Mouse (Mus musculus): ENCODE measurements around the gene Prmt1.
A peak's percentile ranks its signal among the peaks of the same experiment; 100 is the strongest.

Prmt1 gene

DNA sequence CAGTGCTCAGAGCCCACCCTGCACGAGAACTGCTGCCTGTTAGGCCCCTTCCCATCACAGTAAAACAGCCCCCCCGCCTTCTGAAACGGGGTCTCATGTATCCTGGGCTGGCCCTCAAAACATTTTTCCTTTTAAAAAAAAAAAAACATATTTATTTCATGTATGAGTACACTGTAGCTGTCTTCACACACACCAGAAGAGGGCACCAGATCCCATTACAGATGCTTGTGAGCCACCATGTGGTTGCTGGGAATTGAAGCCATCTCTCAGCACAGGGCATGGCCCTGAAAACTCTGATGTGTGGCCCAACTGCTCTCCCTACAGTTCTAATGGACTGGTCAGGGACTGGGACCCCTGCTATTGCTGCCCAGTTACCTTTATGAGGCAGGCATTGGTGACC, 8.1 kb downstream of the Prmt1 start:
- no peak for DNase-seq (ENCODE audit: low spot score)

DNA sequence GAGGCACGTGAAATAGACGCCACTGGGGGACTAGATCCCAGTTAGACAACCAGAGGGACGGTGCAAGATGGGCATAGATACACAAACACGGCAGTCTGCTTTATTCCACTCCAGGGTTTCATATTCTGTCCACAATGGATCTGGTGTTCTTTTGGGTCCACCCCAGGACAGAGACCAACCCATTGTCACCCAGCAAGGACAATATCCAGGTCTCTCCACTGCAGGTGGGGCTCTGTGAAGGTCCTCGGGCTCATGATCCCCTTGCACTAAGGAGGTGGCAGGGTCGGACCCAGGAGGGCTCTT, 11.3 kb downstream of the Prmt1 start:
- DNase-seq (ENCODE audit: low spot score) = no peak

DNA sequence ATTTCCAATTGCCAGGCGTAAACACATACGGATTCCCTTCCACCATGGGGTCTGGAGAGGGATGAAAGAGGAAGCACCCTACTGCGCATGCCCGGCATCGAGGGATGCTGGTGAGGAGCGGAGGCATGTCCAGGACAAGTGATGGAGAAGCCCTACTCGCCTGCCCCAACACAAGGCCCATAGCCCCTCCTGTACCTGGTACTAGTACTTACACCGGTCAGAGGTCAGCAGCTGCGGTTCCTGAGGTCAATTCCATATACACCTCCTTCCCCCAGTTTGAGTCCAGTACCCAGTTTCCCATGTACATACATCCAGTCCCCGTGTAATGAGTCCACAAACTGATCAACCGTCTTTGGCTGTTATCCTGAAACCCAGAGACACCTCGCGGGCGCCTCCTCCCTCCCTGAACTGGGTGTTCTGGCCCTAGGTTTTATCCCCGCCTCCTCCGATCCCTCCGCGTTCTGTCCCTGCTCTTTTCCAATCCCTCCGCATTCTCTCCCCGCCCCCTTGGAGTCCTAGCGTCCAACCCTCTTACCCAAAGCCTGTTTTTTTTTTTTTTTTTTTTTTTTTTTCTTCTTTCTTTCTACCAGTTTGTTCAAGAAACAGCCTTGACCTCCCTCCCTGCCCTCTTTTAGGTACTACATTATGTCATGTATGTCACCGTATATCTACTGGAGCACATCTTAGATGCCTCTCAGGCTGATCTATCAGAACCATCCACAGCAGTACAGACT, 11.8 kb downstream of the Prmt1 start, which contains the start of gene Cpt1c:
TSS of gene Cpt1c (minus strand) at position 469 of the 734 bp plus-strand sequence.
- peak; percentile 93 for DNase-seq (ENCODE audit: low spot score)

DNA sequence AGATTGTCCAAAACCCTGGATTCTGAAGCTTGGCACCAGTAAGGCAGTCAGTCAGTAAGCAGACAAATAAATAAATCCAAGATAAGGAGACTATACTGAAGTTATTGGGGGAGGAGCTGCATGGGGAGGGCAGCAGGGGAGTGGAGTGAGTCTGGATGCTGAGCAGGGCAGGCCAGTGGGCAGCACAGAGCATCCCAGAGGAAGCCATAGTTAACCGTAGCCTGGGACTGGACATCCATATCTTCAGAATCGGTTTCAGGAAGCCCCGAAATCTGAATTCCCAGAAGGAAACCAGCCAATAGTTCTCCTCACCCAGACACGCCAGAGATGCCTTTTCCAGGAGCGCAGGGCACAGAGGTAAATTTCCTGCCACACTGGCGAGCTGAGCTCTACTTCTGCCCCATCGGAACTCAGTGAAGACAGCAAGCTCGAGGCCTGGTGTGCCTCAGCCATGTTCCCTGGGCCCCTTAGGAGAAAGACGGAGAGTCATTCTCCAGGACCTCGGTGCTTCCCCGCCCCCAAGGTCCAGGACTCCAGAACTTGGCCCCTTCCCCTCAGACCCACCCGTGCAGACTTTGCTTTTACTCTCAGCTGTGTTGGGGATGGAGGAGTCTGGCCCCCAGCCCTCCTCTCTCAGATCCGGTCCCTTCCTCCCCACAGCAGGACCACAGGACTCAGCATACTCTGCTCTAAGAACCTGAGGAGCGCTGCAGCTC, 12.8 kb downstream of the Prmt1 start:
- DNase-seq (ENCODE audit: low spot score) = no peak

DNA sequence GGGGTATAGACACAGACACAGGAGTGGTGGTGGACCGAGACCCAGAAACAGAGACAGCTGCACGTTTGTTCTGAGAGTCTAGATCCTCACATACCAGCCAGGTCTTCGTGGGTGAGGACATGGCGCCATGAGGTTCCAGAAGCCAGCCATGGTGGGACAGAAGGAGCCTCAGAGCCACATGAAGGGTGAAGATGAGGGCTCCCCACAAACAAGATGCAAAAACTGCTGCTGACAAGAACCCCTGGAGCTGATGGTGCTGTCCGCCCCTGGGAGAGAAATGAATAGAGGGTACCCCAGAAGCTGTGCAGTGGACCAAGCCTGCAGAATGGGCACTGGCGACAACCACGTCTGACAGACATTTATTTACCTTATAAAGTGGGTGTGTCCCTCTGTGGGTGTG, 15.2 kb downstream of the Prmt1 start:
- DNase-seq (ENCODE audit: low spot score) = no peak

DNA sequence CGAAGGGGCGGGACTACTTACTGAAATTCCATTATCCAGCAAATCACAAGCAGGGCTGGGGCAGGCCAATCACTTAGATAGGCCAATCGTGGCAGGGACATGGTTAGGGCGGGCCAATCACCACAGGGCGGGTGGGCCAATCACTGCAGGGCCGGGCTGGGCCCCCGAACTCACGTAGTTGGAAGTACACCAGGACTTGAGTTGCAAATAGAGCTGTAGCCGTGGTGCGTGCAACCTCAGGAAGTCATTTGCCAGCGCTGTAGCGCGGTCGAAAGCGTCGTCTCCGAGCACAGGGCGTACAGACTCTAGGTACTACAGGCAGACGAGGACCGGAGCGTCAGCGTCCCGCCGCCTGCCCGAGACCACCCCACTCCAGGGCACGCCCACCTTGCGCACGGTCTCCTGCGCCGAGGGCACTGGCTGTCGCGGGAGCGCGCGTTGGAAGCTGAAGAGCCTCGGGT, 16.1 kb downstream of the Prmt1 start:
- peak; percentile 95 for DNase-seq (ENCODE audit: low spot score)

DNA sequence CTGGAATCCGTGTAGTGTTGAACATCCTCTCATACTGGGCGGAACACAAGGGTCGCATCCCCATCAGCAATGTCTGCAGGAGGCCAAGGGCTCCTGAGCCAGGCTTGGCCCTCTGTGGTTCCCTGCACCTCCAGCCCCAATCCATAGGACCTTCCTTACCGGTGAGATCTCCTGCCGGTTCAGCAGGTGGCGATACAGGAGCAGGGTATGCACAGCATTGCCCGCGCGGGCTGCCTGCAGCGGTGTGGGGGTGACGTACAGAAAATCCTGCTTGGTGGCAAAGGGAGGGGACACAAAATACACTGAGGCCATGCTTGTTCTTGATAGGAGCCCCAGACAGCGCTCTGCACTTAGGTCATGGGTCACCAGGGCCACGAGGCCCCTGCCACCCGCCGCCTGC, 19.7 kb downstream of the Prmt1 start:
- DNase-seq (ENCODE audit: low spot score) = no peak

DNA sequence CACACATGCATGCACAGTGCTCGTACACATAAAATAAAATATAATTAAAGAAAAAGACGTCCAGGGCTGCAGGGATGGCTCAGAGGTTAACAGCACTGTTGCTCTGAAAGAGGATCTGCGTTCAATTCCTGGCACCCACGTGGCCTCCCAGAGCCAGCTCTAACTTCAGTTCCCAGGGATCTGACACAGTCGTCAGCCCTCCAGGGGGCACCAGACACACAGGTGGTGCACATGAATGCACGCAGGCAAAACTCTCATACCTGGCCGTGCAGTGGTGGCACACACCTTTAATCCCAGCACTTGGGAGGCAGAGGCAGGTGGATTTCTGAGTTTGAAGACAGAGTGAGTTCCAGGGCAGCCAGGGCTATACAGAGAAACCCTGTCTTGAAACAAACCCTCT, 20.4 kb downstream of the Prmt1 start:
- no peak for DNase-seq (ENCODE audit: low spot score)

DNA sequence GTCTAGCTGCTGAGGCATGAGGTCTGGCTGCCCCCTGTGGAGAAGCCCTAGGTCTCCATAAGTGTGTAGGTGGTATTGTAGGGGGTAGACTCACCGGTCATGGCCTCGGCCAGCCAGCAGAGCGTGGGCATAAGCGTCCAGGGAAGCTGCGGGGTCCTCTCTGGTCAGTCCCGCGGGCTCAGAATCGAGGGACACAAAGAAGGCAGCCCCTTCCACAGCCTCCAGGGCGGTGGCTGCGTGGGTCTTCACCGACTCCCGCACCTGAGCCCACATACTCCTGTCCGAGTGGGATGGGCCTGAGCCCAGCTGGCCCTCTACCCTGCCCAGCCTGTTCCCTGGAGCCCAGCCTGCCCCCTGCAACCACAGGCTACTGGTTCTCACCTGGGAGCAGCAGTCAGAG, 21.4 kb downstream of the Prmt1 start:
- DNase-seq (ENCODE audit: low spot score) = no peak

DNA sequence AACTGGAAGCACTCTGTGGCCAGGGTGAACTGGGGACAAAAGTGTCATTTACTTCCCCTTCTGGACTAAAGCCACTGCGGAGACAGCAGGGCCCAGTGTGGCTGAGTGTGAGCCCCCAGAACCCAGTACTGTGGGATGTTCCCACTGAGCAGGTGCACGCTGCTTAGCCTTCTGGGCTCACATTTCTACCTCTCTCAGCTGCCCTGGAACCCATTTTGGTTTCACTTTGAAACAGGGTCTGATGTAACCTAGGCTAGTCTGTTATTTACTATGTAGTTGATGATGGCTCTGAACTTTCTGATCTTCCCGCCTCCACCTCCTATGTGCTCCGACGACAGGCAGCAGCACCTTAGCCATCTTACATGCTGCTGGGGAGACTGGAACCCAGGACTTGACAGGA, 23.5 kb downstream of the Prmt1 start:
- no peak for DNase-seq (ENCODE audit: low spot score)

DNA sequence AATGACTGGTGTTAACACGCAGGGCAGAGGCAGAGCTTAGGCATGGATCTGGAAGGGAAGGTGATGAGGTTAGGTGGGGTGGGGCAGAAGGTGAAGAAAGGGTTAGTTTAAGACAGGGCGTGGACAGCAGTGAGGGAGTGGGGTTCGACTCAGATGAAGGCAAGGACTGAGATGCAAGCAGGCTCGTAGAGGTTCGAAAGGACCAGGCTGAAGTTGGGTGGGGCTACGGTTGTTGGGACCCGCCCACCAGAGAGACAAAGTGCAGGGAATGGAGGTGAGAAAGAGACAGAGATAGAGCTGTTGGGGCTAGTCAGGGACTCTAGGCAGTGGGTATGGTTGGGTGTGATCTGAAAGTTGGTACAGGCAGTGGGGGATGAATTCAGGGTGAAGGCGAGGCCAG, 24.0 kb downstream of the Prmt1 start:
- no peak for DNase-seq (ENCODE audit: low spot score)

DNA sequence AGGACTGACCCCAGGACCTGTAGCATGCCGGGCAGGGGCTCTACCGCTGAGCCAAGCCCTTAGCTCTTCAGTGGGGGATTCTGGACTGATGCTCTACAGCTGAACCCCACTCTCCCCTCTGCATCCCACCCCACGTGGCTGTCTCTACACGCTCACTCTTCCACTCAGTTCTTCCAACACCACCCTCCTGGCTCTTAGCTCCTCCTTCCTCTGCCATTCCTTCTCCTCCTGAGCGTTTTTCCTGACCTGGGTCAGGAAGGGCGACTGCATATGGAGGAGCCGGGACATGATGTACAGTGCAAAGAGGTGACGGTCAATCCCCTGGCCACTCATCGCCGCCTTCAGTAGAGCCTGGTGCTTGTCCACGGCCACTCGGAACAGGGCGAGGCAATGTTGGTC, 25.9 kb downstream of the Prmt1 start:
- no peak for DNase-seq (ENCODE audit: low spot score)

DNA sequence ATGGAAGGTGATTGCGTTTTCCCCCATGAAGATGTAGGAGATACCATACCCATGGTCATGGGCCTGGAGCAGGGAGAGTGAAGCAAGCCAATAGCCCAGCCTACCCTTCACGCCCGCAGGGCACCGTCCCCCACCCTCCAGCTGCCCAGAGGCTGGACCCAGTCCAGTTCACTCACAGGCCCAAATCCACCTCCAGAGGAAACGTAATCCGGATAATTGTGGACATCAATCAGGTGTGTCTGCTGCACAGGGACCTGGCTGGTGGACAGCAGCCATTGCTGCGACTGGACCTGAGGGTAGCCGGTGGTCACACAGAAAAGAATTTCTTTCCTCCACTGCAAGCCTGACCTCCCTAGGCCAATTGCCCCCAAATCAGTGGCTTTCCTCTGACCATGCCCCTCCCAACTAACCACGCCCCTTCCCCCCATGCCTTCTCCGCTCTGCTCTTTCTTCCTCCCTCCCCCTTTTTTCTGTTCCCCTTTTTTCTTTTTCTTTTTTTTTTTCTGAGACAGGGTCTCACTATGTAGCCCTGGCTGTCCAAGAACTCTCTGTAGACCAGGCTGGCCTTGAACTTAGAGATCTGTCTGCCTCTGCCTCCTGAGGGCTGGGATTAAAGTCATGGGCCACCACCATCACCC, 26.4 kb downstream of the Prmt1 start:
- DNase-seq (ENCODE audit: low spot score) = no peak

DNA sequence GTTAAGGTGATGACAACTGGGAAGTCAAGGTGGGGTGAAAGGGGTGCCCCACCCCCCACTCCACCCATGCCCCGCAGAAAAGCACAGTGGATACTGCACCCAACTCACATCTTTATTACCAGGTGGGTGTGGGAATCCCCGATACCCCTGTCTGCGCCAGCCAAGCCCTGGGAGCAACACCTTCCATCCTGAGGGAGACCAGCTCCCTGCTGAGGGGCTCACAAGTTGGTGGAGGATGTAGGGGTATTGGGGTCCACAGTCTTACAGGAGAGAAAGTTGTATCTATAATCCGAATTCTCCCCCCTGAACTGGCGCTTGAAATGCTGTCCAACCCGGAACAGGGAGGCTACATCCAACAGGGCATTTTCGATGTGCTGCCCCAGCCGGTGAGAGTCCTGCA, 27.1 kb downstream of the Prmt1 start:
- no peak for DNase-seq (ENCODE audit: low spot score)

DNA sequence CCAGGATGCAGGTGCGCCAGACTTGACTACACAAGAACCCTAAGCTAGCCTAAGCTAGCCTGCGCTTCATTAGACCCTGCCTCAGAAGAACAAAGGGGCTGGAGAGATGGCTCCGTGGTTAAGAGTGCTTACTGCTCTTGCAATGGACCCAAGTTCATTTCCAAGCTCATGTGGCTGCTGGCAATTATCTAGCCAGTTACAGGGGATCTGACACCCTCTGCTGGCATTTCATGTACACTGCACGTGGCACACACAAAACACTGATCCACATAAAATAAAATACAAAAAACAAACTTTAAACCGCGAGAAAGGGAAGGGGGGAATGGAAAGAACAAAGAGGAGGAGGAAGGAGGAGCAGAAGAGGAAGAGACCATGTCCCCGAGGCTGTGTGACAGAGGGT, 28.2 kb downstream of the Prmt1 start:
- peak; percentile 67 for DNase-seq (ENCODE audit: low spot score)

DNA sequence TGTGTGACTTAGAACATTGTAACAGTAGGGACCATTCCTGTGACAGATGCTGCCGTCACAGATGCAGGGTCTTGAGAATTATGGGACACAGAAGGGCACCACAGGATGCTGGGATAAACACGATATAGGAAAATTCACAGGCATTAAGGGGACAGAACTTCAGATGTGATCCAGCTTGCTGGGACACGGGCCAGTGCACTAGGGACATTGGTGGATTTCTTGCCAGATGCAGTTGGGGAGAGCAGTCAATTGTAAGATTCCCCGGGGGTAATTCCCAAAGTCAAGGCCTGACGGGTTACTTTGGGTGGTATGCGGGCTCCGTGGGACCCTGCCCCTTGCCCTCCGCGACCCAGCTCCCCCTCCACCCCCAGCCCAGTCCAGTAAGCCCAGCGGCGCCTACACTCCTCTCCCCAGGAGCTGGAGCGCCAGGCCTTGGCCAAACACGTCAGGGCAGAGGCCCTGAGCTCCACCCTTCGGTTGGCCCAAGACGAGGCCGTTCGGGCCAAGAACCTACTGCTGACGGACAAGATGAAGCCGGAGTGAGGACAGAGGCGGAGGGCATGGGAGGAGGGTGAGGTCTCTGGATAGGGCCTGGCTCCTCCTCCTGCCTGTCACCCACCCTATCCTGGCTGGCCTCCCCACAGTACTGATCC, 29.1 kb downstream of the Prmt1 start:
- DNase-seq (ENCODE audit: low spot score) = no peak

DNA sequence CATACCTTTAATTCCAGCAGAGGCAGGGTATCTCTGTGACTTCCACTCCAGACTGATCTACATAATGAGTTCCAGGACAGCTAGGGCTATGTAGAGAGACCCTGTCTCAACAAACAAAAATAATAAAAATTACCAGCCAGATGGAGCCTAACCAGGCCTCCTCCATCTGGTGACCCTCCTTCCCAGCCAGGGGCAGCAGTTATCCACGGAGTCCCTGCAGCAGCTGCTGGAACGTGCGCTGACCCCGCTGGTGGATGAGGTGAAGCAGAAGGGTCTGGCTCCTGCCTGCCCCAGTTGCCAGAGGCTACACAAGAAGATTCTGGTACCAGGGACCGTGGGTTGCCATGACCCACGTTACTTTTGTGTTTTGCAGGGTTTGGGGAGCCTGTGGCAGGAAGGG, 30.1 kb downstream of the Prmt1 start:
- no peak for DNase-seq (ENCODE audit: low spot score)

DNA sequence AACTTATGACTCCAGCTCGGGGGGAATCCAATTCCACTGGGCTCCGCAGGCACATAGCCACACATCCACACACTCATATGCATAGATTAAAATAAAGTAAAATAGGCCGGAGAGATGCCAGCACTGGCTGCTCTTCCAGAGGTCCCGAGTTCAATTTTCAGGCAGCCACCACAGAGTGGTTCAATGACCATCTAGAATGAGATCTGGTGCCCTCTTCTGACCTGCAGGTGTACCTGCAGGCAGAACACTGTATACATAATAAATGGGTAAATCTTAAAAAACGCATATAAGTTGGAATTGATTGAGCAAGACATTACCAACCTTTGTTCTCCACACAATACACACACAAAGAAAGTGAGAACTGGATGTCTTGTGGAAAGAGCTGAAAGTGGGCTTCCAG, 30.7 kb downstream of the Prmt1 start:
- peak; percentile 53 for DNase-seq (ENCODE audit: low spot score)

DNA sequence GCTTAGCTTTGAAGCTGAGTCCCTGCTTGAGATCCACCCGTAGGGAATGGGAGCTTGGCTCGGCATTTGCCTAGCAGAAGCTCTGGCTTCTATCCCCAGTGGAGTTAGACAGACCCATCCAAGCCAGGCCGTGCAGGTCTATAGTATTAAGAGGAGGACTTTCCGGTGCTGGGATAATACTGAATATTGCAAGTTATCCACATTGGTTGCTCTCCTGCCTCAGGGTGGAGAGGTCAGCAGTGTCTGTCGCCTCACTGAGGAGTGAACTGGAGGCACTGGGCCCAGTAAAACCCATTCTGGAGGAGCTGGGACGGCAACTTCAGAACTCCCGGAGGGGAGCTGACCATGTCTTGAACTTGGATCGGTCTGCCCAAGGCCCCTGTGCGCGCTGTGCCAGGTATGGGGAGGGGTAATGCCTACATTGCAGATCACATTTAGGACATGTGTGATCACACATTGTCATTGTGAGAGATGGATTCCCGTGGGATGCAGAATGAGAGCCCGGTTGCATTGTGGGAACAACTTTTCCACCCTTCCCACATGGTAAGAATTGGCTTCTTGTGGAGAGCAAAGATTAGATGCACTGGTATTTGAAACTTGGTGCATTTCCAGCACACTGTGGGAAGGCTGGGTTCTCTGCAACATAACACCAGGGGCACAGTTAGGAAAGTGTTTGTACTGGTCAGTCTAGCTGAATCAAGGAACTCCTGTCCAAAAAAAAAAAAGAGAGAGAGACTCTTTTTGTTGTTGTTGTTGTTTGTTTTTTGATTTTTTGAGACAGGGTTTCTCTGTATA, 32.1 kb downstream of the Prmt1 start:
- no peak for DNase-seq (ENCODE audit: low spot score)

DNA sequence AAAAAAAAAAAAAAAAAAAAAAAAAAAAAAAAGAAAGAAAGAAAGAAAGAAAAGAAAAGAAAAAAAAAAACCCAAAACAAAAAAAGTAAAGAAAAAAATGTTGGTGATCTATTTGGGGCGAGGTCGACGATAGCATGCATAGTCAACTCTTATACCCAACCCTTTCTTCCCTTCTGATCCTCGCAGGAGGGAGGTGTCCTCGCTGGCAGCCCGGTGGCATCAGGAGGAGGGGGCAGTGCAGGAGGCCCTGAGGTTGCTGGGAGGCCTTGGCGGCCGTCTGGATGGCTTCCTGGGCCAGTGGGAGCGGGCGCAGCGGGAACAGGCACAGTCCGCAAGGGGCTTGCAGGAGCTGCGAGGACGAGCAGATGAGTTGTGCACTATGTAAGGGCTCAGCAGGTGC, 32.8 kb downstream of the Prmt1 start:
- DNase-seq (ENCODE audit: low spot score) = no peak

DNA sequence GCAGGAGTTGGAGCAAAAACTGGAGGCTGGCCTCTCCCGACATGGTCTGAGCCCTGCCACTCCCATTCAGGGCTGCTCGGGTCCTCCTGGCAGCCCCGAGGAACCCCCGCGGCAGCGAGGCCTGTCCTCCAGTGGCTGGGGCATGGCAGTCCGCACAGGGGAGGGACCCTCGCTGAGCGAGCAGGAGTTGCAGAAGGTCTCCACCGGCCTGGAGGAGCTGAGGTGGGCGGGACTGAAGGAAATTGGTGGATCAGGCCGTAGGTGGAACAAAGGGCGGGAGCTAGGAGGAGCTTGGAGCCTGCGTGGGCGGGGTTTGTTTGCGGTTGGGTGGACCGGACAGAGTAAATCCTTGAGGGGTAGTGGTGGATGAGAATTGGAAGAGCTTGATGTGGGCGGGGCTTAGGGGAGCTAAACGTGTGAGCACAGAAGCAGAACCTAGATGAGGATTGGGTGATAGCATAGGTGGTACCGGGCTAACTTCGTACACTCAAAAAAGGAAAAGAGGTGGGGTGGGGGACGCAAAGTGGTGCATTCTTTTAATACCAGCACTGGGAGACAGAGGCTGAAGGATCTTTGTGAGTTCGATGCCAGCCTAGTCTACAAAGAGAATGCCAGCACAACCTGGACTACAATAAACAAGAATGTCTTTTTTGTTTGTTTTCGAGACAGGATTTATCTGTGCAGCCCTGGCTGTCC, 33.6 kb downstream of the Prmt1 start:
- peak; percentile 97 for DNase-seq (ENCODE audit: low spot score)

All from embryo, embryonic 10.5 days (tissue).